Mouse (Mus musculus) ES-Bruce4 (cell line): ENCODE data around the gene Bspry. TPM values are rescaled to one million over a fixed set of nuclear protein-coding genes. Genes with fewer than 3 reads are reported as not detected.

Experiments used
- H3K27ac ChIP-seq: 2 replicates; pipeline ENCODE4 v1.5.1; 2012; ENCODE audit warnings: low read length, inconsistent platforms; ENCODE audit not compliant: insufficient read depth
- H3K27me3 ChIP-seq: 2 replicates; pipeline ENCODE4 v1.6.1; 2012; ENCODE audit warnings: mild to moderate bottlenecking, low read length, inconsistent platforms; ENCODE audit not compliant: control insufficient read depth, poor library complexity, insufficient read depth, severe bottlenecking
- H3K36me3 ChIP-seq: 2 replicates; pipeline ENCODE4 v1.6.1; 2012; ENCODE audit warnings: inconsistent platforms, mild to moderate bottlenecking, low read length, moderate library complexity; ENCODE audit not compliant: control insufficient read depth, poor library complexity, insufficient read depth, severe bottlenecking
- H3K4me1 ChIP-seq: one replicate; pipeline ENCODE4 v1.8.1; 2011; ENCODE audit warnings: low read length; ENCODE audit not compliant: control insufficient read depth, insufficient read depth
- H3K4me3 ChIP-seq: 2 replicates; pipeline ENCODE4 v1.5.1; 2011; ENCODE audit warnings: low read depth, mild to moderate bottlenecking, low read length
- H3K9ac ChIP-seq: 2 replicates; pipeline ENCODE4 v1.6.1; 2012; ENCODE audit warnings: low read depth, mild to moderate bottlenecking, inconsistent platforms; ENCODE audit not compliant: poor library complexity, severe bottlenecking
- H3K9me3 ChIP-seq: replicated peaks from 2 replicates; pipeline ENCODE4 v1.6.1; 2012; ENCODE audit warnings: mild to moderate bottlenecking, low read length, inconsistent platforms; ENCODE audit not compliant: control insufficient read depth, poor library complexity, insufficient read depth, severe bottlenecking
- CTCF ChIP-seq: IDR thresholded peaks from one replicate; pipeline ENCODE4 v1.8.1; 2011; ENCODE audit warnings: low read depth, low read length
- EP300 ChIP-seq: IDR thresholded peaks from 2 replicates; pipeline ENCODE4 v1.6.1; 2011; ENCODE audit warnings: low read depth, low read length; ENCODE audit not compliant: insufficient read depth
- POLR2A ChIP-seq: IDR thresholded peaks from one replicate; pipeline ENCODE4 v1.8.1; 2011; ENCODE audit warnings: low read length; ENCODE audit not compliant: insufficient read depth
- polyA plus RNA-seq: library from polyadenylated mRNA; stranded (reverse); fragments of >200 nt; gene quantifications from 2 replicates; pipeline ENCODE4 v1.2.4, GENCODE M21; 2011; ENCODE audit warnings: low read depth; ENCODE audit not compliant: missing spikeins, insufficient read depth, insufficient read length

Bspry gene
- polyA plus RNA-seq, 1 experiment: 18.5 TPM

GRCm38 (mm10) chr4:62459081-62459480 is 20.8 kb upstream of the Bspry start:
- no peak overlapping the region for H3K4me3 ChIP-seq
- no peak overlapping the region for H3K27ac ChIP-seq
- no peaks in the 10 kb centered on the region for H3K9me3 ChIP-seq
- H3K9ac ChIP-seq: no peak overlapping the region
- peaks cover 2% of the 10 kb centered on the region for H3K4me1 ChIP-seq
- no peaks in the 10 kb centered on the region for H3K27me3 ChIP-seq
- TF ChIP-seq CTCF (no peak), EP300 (no peak), POLR2A (no peak)
- peaks cover 7% of the 10 kb centered on the region; the same call in 1 of the 2 replicates for H3K36me3 ChIP-seq

DNA sequence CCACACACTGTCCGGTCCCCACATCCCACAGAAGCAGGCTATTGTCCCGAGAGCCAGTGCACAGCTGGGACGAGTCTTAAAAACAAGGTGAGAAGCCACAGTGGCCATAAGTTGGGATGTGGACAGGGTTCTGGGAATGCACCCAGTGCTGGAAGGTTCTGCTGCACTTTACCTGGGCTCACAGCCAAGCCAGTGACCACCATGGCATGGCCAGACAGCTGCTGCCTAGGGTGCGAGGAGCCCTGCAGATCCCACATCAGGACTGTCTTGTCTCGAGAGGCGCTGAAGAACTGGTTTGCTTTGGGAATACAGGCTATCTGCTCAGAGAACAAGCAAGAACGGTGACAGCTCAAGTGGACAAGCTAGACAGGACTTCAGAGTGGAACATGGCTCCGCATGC is 19.5 kb upstream of the Bspry start:
- Histone ChIP-seq H3K27me3 (no peaks in the 10 kb centered on the region), H3K4me1 (no peaks in the 10 kb centered on the region), H3K27ac (no peak overlapping the region), H3K36me3 (peaks cover 7% of the 10 kb centered on the region; the same call in 1 of the 2 replicates), H3K9me3 (no peaks in the 10 kb centered on the region), H3K4me3 (no peak overlapping the region), H3K9ac (no peak overlapping the region)
- TF ChIP-seq EP300 (no peak), CTCF (no peak), POLR2A (no peak)

GRCm38 (mm10) chr4:62463124-62463523 is 16.7 kb upstream of the Bspry start:
- no peaks in the 10 kb centered on the region for H3K9me3 ChIP-seq
- no peak overlapping the region for H3K4me3 ChIP-seq
- no peak for TF ChIP-seq POLR2A
- TF ChIP-seq CTCF: no peak
- TF ChIP-seq EP300: no peak
- H3K27me3 ChIP-seq: no peaks in the 10 kb centered on the region
- H3K4me1 ChIP-seq: no peaks in the 10 kb centered on the region
- no peak overlapping the region for H3K27ac ChIP-seq
- no peak overlapping the region for H3K9ac ChIP-seq
- H3K36me3 ChIP-seq: peaks cover 7% of the 10 kb centered on the region; the same call in 1 of the 2 replicates

GRCm38 (mm10) chr4:62468158-62468557 is 11.7 kb upstream of the Bspry start:
- Histone ChIP-seq H3K27ac (no peak overlapping the region), H3K9me3 (no peaks in the 10 kb centered on the region), H3K36me3 (peaks cover 2% of the 10 kb centered on the region; the same call in 1 of the 2 replicates), H3K4me1 (no peaks in the 10 kb centered on the region), H3K4me3 (no peak overlapping the region), H3K9ac (no peak overlapping the region), H3K27me3 (no peaks in the 10 kb centered on the region)
- TF ChIP-seq CTCF (no peak), POLR2A (no peak), EP300 (no peak)

DNA sequence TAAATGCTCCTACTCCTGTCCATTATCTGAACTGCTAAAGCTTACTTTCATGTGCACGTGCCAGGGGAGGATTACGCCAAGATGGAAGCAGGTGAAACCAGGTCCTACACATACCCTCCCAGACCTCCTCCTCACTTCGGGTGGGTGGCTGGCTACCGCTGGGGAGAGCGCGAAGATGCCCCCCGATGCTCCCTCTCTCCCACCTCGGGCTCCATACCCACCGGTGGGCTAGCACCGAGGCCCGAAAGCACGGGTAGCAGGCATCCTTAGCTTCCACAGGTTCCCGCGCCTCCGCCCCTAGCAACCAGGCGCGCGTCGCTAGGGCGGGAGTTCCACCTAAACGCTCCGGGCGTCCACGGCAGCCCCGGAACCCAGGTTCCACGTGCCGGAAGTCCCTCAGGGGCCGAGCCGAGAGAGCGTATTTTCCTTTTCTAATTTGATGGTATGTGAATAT is 9.2 kb upstream of the Bspry start, which contains the start of gene Wdr31:
TSS of gene Wdr31 (minus strand) at position 299 of the 454 bp plus-strand sequence.
- no peak for TF ChIP-seq POLR2A
- no peak for TF ChIP-seq CTCF
- TF ChIP-seq EP300: no peak
- Histone ChIP-seq H3K4me3 (peak within 1 kb of the TSS; percentile 79), H3K4me1 (no peaks in the 10 kb centered on the region), H3K27me3 (no peaks in the 10 kb centered on the region), H3K9me3 (no peaks in the 10 kb centered on the region), H3K36me3 (no peaks in the 10 kb centered on the region), H3K27ac (no peak within 1 kb of the TSS), H3K9ac (peak within 1 kb of the TSS; percentile 27)

DNA sequence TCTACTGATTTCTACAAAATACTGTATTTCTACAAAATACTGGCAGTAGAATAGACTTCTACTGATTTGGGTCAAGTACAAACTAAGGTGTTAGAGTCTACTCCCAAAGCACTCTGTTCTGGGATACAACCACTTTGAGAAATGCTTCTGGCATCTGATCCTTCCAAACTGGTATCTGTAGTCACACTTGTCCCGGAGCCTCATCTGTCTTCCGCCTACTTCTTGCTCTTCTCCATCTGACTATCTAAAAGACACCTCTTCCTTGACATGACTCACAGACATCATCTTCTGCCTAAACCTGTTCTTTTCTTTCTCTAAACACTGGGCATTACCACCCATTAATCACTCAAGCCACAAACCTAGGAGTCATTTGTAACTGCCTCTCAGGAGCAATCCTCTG is 7.8 kb upstream of the Bspry start:
- Histone ChIP-seq H3K4me1 (no peaks in the 10 kb centered on the region), H3K36me3 (no peaks in the 10 kb centered on the region), H3K27me3 (peaks cover 1% of the 10 kb centered on the region; the same call in 1 of the 2 replicates), H3K9ac (no peak overlapping the region), H3K9me3 (no peaks in the 10 kb centered on the region), H3K27ac (no peak overlapping the region), H3K4me3 (no peak overlapping the region)
- TF ChIP-seq EP300 (no peak), CTCF (no peak), POLR2A (no peak)
